Mouse (Mus musculus) adrenal gland, postnatal 36 days (tissue): ENCODE measurements around the gene Pdcl2. TPM values are rescaled to one million over a fixed set of nuclear protein-coding genes. Genes with fewer than 3 reads are reported as not detected.

Source experiments
- DNase-seq, 2 experiments: peaks; one replicate each; pipeline ENCODE4 v3.0.0; 2021; ENCODE audit warnings: mixed read lengths in 1 of 2
- long read RNA-seq, 2 experiments: library from polyadenylated mRNA; stranded (forward); transcript quantifications; one replicate each; pipeline ENCODE4 v2.0.0; 2021; ENCODE audit warnings: borderline sequencing depth in 2 of 2
- total RNA-seq, 2 experiments: library from RNA; stranded (reverse); gene quantifications; 2 replicates each; pipeline ENCODE4 v1.2.3; 2021

The Pdcl2 gene
- total RNA-seq = not detected
- long read RNA-seq, experiment 1 = 0 reads
- long read RNA-seq, experiment 2 = 0 reads

- no peak for DNase-seq
Observed at GRCm38 (mm10) chr5:76330953-76331352, at the start of gene Pdcl2. TSS of gene Pdcl2 (minus strand) at chr5:76331156.

GRCm38 (mm10) chr5:76379216-76379615, 48.3 kb upstream of the Pdcl2 start:
- DNase-seq = peak in 1 of 2 experiments; percentile 9

GRCm38 (mm10) chr5:76369215-76369840, 38.4 kb upstream of the Pdcl2 start:
- peak; percentile 23 to 54 for DNase-seq

GRCm38 (mm10) chr5:76365406-76365805, 34.5 kb upstream of the Pdcl2 start:
- no peak for DNase-seq

- peak; percentile 6 to 16 for DNase-seq
Observed at GRCm38 (mm10) chr5:76363453-76364104, 32.6 kb upstream of the Pdcl2 start, which contains the start of gene Nmu. TSS of gene Nmu (minus strand) at chr5:76363788.

GRCm38 (mm10) chr5:76360786-76361185, 29.8 kb upstream of the Pdcl2 start:
- no peak for DNase-seq

- DNase-seq = no peak
Observed at GRCm38 (mm10) chr5:76360057-76360456, 29.1 kb upstream of the Pdcl2 start.

GRCm38 (mm10) chr5:76351953-76352611, 21.1 kb upstream of the Pdcl2 start:
- DNase-seq = no peak

- no peak for DNase-seq
Observed at GRCm38 (mm10) chr5:76351537-76351936, 20.6 kb upstream of the Pdcl2 start.

GRCm38 (mm10) chr5:76346137-76346536, 15.2 kb upstream of the Pdcl2 start:
- peak; percentile 7 to 12 for DNase-seq

- DNase-seq = no peak
Observed at GRCm38 (mm10) chr5:76340931-76341330, 10.0 kb upstream of the Pdcl2 start.

- no peak for DNase-seq
Observed at GRCm38 (mm10) chr5:76337100-76337499, 6.1 kb upstream of the Pdcl2 start.

GRCm38 (mm10) chr5:76333833-76334232, 2.9 kb upstream of the Pdcl2 start:
- DNase-seq = no peak

- no peak for DNase-seq
Observed at GRCm38 (mm10) chr5:76327296-76327695, 3.7 kb downstream of the Pdcl2 start.

GRCm38 (mm10) chr5:76325113-76325512, 5.8 kb downstream of the Pdcl2 start:
- no peak for DNase-seq

- no peak for DNase-seq
Observed at GRCm38 (mm10) chr5:76321249-76322196, 9.4 kb downstream of the Pdcl2 start.

GRCm38 (mm10) chr5:76308206-76308605, 22.8 kb downstream of the Pdcl2 start:
- no peak for DNase-seq

GRCm38 (mm10) chr5:76306261-76306660, 24.7 kb downstream of the Pdcl2 start:
- DNase-seq = no peak

GRCm38 (mm10) chr5:76305616-76306015, 25.3 kb downstream of the Pdcl2 start:
- peak; percentile 21 to 43 for DNase-seq

GRCm38 (mm10) chr5:76304452-76305341, 26.3 kb downstream of the Pdcl2 start, which contains the start of gene Clock:
TSS of gene Clock (minus strand) at chr5:76304792.
- peak; percentile 93 to 96 for DNase-seq
